ENCODE assay signal across 1 mouse cellular context in genomic region chr8:122760116-122760515, GRCm38 (mm10).
A peak's percentile ranks its signal among the peaks of the same experiment; 100 is the strongest.
TF ChIP-seq lines count a peak whose summit lies in the region.

No protein-coding gene starts in this region.

TF ChIP-seq in MEL, 35 proteins besides CTCF, POLR2A, EP300 and RAD21 (continued from another document):
- TF ChIP-seq TBP (IDR thresholded peaks at IDR 0.05; ENCODE audit: low read depth, low read length) (no peak), ZC3H11A (IDR thresholded peaks at IDR 0.05; ENCODE audit: low read depth, low read length) (no peak), NELFE (IDR thresholded peaks at IDR 0.05; ENCODE audit: low read depth, low read length) (no peak), CHD1 (IDR thresholded peaks at IDR 0.05; ENCODE audit: low read depth, low read length) (no peak), BHLHE40 (IDR thresholded peaks at IDR 0.05; ENCODE audit: borderline replicate concordance, low read depth, low read length) (0 out of 2 replicates have a peak, but pooled peaks have one; percentile 12), ELF1 (IDR thresholded peaks at IDR 0.05; ENCODE audit: low read depth, low read length) (no peak), MYB (IDR thresholded peaks at IDR 0.05; ENCODE audit: low read depth, low read length) (no peak), MXI1 (IDR thresholded peaks at IDR 0.05; ENCODE audit: low read depth, low read length) (0 out of 2 replicates have a peak, but pooled peaks have one; percentile 61), GATA1 (IDR thresholded peaks at IDR 0.05; ENCODE audit: low read depth, low read length) (peak; percentile 35; the same call in 1 of the 2 replicates), POLR2AphosphoS2 (IDR thresholded peaks at IDR 0.05; ENCODE audit: low read length) (no peak), ZNF384 (IDR thresholded peaks at IDR 0.05; ENCODE audit: low read depth, low read length) (no peak), USF1 (IDR thresholded peaks at IDR 0.05; ENCODE audit: low read depth, low read length) (no peak), GABPA (IDR thresholded peaks at IDR 0.05; ENCODE audit: low read depth, low read length) (no peak), E2F4 (IDR thresholded peaks at IDR 0.05; ENCODE audit: borderline replicate concordance, low read depth, low read length) (no peak), KAT2A (conservative IDR thresholded peaks at IDR 0.05; ENCODE audit: low read depth, low read length) (no peak), ZMIZ1 (IDR thresholded peaks at IDR 0.05; ENCODE audit: low read depth, low read length) (no peak)
